Mouse (Mus musculus) G1E (cell line): ENCODE measurements around the gene Tmub1.

Experiments
- CTCF ChIP-seq: IDR thresholded peaks from 2 replicates; pipeline ENCODE4 v1.5.1; 2012; ENCODE audit warnings: low read depth, low read length, inconsistent platforms, mixed read lengths
- GATA1 ChIP-seq: IDR thresholded peaks from 2 replicates; pipeline ENCODE4 v1.6.1; 2012; ENCODE audit warnings: borderline replicate concordance, low read length, inconsistent platforms, mixed read lengths
- POLR2AphosphoS5 ChIP-seq: IDR thresholded peaks from 2 replicates; pipeline ENCODE4 v1.6.1; 2012; ENCODE audit warnings: low read depth, low read length, inconsistent platforms; ENCODE audit not compliant: insufficient replicate concordance
- TAL1 ChIP-seq: conservative IDR thresholded peaks from 2 replicates; pipeline ENCODE4 v1.6.1; 2012; ENCODE audit warnings: low read depth, low read length, inconsistent platforms, mixed read lengths

GRCm38 (mm10) chr5:24426037-24426432 is 21.6 kb downstream of the Tmub1 start:
- TF ChIP-seq CTCF = no peak
- no peak for TF ChIP-seq GATA1
- TF ChIP-seq POLR2AphosphoS5 = no peak
- TF ChIP-seq TAL1 = no peak
